Mouse (Mus musculus): Measurements from ENCODE around the gene Palm2. TPM values are rescaled to one million over a fixed set of nuclear protein-coding genes. Genes with fewer than 3 reads are reported as not detected.
A peak's percentile ranks its signal among the peaks of the same experiment; 100 is the strongest.

Palm2 gene
- polyA plus RNA-seq, 1 experiment from 2014 or later: 5.8 TPM

DNA sequence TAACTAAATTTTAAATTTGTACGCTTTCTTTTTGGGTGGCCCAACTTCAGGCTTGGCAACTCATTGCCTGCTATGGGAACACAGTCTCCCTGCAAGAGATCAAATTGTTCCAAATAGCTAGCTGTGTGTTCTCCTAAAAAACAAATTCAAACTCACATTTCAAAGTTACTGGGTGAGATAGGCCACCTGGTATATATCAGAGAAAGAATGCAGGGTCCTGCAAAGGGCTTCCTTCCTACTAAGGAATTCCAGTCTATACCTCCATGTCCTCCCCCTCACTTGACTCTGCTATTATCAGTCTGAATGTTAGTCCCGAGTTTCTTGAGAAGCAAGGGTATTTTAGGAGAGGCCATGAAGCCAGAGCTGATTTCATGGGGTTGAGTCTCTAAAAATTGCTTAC is 81.3 kb downstream of the Palm2 start:
- no peak for ATAC-seq (replicated peaks)
- WGBS: 86% methylated on average over 2 of the region's 2 CpGs
- Histone ChIP-seq H3K4me1 (no peaks in the 10 kb centered on the region), H3K36me3 (no peaks in the 10 kb centered on the region), H3K9ac (replicated peaks) (no peak overlapping the region), H3K4me3 (no peak overlapping the region), H3K27ac (replicated peaks) (no peak overlapping the region), H3K4me2 (replicated peaks) (no peak overlapping the region), H3K9me3 (no peaks in the 10 kb centered on the region), H3K27me3 (no peaks in the 10 kb centered on the region)

DNA sequence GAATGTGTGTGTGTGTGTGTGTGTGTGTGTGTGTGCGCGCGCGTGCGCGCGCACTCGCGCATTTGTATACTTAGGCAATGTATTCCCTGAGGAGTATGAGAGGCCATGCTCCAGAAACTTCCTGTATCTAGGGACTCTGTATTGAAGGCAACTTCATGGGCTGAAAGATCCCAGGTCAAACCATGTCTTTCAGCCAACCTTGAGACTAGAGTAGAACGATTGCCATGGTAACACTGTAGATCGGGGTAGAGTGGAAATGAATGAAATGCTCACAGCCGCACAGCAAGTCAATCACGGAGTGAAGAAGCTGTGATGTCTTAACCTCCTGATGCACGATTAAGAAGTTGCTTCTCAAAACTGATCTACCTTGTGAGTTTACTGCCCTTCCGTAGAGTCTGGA is 89.4 kb downstream of the Palm2 start:
- no peak for ATAC-seq (replicated peaks)
- no peaks in the 10 kb centered on the region for H3K36me3 ChIP-seq
- H3K9me3 ChIP-seq: no peaks in the 10 kb centered on the region
- no peak overlapping the region for H3K4me2 ChIP-seq (replicated peaks)
- H3K4me1 ChIP-seq: no peaks in the 10 kb centered on the region
- H3K4me3 ChIP-seq: no peak overlapping the region
- no peaks in the 10 kb centered on the region for H3K27me3 ChIP-seq
- H3K27ac ChIP-seq (replicated peaks): no peak overlapping the region
- H3K9ac ChIP-seq (replicated peaks): no peak overlapping the region
- 94% methylated on average over 15 of the region's 15 CpGs for WGBS

DNA sequence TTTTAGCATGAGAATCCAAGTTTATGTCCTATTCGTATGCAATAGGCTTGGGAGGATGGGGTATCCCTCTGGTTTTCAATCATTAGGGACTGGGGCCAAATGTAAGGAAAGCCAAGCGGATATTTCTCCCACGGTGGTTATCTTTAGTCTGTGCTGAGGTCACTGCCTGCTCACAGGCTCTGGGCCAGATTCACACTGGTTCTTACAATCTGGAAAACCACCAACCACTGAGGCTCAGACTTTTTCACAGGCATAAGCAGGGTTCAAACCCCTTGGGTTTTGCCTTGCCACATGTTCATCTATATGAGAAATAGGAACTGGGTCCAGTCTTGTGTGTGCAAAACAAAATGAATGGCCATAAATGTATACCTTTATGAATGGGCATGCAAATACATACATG is 90.4 kb downstream of the Palm2 start:
- no peak for ATAC-seq (replicated peaks)
- Histone ChIP-seq H3K36me3 (no peaks in the 10 kb centered on the region), H3K9me3 (no peaks in the 10 kb centered on the region), H3K27me3 (no peaks in the 10 kb centered on the region), H3K27ac (replicated peaks) (no peak overlapping the region), H3K9ac (replicated peaks) (no peak overlapping the region), H3K4me1 (no peaks in the 10 kb centered on the region), H3K4me2 (replicated peaks) (no peak overlapping the region), H3K4me3 (no peak overlapping the region)
- WGBS: 65% methylated on average over 3 of the region's 3 CpGs

DNA sequence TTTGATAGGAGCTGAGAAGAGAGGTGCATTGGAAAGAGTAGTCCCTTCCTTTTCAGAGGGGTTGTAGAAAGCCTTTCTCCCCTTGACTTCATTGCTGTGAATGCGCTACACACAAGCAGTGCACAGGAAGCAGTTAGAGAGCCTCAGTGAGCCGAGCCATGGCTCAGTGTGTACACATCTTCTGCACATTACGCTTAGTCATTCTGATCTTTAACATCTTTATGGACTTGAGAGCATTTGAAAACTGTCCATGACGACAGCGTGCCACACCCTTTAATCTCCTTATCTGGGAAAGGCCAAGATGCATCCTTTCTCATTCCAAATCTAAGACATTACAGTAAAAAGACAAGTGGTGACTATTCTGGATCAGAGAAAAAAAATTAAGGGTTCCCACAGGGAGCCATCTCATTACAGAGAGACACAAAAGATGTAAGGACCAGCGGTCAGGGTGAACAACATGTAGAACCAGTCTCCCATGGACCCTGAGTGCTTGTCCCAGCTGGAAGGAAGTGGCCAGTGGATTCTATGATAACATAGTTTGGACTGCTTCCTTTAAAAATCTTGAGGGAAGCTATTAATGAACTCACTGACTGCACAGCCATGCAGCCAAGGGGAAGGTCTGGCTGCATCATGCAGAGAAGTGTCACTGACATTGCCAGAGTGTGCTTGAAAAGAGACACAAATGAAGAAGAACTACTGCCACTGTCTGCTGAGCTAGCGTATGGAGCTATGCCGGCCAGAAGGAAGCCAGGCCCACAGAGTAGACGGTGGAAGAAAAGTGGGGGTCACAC is 91.4 kb downstream of the Palm2 start:
- Histone ChIP-seq H3K36me3 (no peaks in the 10 kb centered on the region), H3K9me3 (no peaks in the 10 kb centered on the region), H3K9ac (replicated peaks) (no peak overlapping the region), H3K27me3 (no peaks in the 10 kb centered on the region), H3K4me1 (no peaks in the 10 kb centered on the region), H3K4me3 (no peak overlapping the region), H3K4me2 (replicated peaks) (no peak overlapping the region), H3K27ac (replicated peaks) (no peak overlapping the region)
- ATAC-seq (replicated peaks): no peak
- WGBS: 85% methylated on average over 9 of the region's 9 CpGs

DNA sequence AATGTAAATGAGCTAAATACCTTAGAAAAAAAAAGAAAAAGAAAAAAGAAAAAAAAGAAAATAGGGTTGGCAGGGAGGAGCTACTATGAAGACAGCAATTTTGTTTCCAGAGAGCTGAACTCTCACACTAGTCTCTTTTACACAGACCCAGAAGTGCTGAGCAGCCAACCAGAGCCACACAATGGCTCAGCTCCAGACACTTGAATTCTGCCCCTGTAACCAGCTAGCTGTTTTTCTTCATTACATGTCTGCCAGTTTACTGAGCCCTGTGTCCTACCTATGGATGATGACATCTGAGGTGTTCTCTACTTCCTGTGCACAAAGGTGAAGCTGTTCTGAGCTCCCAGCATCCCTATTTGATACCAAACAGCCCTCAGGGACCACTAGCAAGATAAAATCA is 94.2 kb downstream of the Palm2 start:
- ATAC-seq (replicated peaks): no peak
- no peaks in the 10 kb centered on the region for H3K27me3 ChIP-seq
- H3K36me3 ChIP-seq: no peaks in the 10 kb centered on the region
- H3K4me1 ChIP-seq: no peaks in the 10 kb centered on the region
- no peaks in the 10 kb centered on the region for H3K9me3 ChIP-seq
- H3K27ac ChIP-seq (replicated peaks): no peak overlapping the region
- H3K4me2 ChIP-seq (replicated peaks): no peak overlapping the region
- no peak overlapping the region for H3K9ac ChIP-seq (replicated peaks)
- no peak overlapping the region for H3K4me3 ChIP-seq

DNA sequence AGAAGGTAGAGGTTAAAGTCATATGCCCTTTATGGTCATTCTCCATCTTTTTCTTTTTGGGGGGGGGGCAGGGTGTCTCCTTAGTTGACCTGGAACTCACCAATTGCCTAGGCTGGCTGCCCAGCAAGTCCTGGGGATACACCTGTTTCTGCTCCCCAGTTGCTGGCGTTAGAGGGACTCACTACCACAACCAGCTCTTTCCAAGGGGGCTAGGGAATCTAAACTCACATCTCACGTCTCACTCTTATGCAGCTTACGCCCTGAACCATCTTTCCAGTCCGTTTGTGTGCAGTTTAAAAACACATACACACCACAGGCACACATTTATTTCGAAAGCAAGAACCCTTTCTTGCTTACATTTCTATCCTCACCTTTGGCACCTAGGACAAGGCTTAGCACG is 99.6 kb downstream of the Palm2 start:
- WGBS: 87% methylated on average over 6 of the region's 6 CpGs
- Histone ChIP-seq H3K4me3 (no peak overlapping the region), H3K4me2 (replicated peaks) (no peak overlapping the region), H3K27me3 (no peaks in the 10 kb centered on the region), H3K9ac (replicated peaks) (no peak overlapping the region), H3K9me3 (no peaks in the 10 kb centered on the region), H3K36me3 (no peaks in the 10 kb centered on the region), H3K27ac (replicated peaks) (no peak overlapping the region), H3K4me1 (peaks cover 5% of the 10 kb centered on the region; the same call in 1 of the 2 replicates)
- ATAC-seq (replicated peaks): no peak

DNA sequence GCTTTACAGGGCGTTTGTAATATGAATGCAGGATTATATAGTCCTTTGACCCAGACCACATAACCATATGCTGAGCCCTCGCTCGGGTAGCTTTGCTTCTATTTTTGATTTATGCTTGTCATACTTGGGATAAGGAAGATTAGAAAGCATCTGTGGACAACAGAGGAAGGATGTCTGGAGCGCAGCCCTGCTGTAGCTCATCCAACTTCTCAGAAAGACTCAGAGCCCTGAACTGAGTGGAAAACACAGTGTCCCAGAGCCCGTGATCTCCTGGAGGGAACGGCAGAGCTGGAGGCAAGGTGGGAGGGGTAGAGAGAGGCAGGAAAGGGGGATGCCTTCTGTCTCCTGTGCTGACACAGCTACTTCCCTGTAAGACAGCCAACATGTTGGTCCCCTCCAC is 100.2 kb downstream of the Palm2 start:
- 76% methylated on average over 6 of the region's 6 CpGs for WGBS
- no peaks in the 10 kb centered on the region for H3K27me3 ChIP-seq
- H3K27ac ChIP-seq (replicated peaks): no peak overlapping the region
- H3K9me3 ChIP-seq: no peaks in the 10 kb centered on the region
- H3K4me3 ChIP-seq: no peak overlapping the region
- no peaks in the 10 kb centered on the region for H3K36me3 ChIP-seq
- ATAC-seq (replicated peaks): no peak
- no peak overlapping the region for H3K9ac ChIP-seq (replicated peaks)
- peaks cover 5% of the 10 kb centered on the region; the same call in 1 of the 2 replicates for H3K4me1 ChIP-seq
- H3K4me2 ChIP-seq (replicated peaks): no peak overlapping the region

DNA sequence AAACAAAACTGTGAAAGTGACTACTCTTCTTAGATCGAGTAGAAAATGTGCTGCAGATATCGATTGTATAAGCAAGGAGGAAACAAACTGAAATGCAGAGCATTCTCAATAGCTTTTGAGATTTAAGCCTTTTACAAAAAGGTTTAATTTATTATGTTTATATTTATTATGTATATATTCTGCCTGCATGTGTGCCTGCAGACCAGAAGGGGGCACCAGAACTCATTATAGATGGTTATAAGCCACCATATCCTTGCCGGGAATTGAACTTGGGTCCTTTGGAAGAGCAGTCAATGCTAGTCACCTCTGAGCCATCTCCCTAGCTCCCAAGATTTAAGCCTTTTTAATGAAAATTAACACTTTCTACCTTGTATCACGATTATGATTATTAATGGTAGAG is 101.0 kb downstream of the Palm2 start:
- Histone ChIP-seq H3K36me3 (no peaks in the 10 kb centered on the region), H3K27ac (replicated peaks) (no peak overlapping the region), H3K9me3 (no peaks in the 10 kb centered on the region), H3K9ac (replicated peaks) (no peak overlapping the region), H3K4me2 (replicated peaks) (no peak overlapping the region), H3K4me1 (peaks cover 5% of the 10 kb centered on the region; the same call in 1 of the 2 replicates), H3K27me3 (no peaks in the 10 kb centered on the region), H3K4me3 (no peak overlapping the region)
- WGBS: 94% methylated on average over 4 of the region's 4 CpGs
- ATAC-seq (replicated peaks): no peak

DNA sequence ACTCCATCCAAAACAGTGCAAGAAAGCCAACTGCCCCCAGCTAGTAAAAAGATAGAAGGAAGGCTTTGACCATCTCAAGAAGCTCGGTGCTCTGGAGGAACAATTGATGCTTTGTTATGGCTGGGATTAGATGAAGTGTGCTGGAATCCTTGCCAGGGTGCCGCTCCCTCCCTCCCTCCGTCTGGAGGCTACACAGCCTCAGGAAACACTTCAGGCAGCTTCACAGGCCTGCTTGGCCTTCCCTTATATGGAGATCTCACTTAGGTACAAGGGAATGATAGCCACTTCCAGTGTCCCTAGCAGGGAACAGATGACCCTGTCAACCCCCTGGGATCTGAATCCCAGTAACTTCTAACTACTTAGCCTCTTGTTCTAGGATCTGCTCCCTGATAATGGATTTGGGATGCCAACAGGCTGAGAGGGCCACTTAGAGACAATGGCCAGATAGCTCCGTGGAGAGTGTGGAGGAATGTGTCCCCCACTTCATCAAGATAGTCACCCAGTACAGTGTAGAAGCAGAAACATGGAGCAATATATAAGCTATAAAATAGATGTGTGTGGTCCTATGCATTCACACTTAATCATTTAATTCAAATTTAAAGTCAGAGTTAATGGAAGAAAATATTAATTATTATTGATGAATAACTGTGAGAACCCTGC is 104.1 kb downstream of the Palm2 start:
- Histone ChIP-seq H3K4me2 (replicated peaks) (no peak overlapping the region), H3K4me3 (no peak overlapping the region), H3K27ac (replicated peaks) (no peak overlapping the region), H3K9ac (replicated peaks) (no peak overlapping the region), H3K27me3 (no peaks in the 10 kb centered on the region), H3K9me3 (no peaks in the 10 kb centered on the region), H3K4me1 (peaks cover 5% of the 10 kb centered on the region; the same call in 1 of the 2 replicates), H3K36me3 (no peaks in the 10 kb centered on the region)
- WGBS: 14% methylated on average over 4 of the region's 4 CpGs
- ATAC-seq (replicated peaks): no peak

DNA sequence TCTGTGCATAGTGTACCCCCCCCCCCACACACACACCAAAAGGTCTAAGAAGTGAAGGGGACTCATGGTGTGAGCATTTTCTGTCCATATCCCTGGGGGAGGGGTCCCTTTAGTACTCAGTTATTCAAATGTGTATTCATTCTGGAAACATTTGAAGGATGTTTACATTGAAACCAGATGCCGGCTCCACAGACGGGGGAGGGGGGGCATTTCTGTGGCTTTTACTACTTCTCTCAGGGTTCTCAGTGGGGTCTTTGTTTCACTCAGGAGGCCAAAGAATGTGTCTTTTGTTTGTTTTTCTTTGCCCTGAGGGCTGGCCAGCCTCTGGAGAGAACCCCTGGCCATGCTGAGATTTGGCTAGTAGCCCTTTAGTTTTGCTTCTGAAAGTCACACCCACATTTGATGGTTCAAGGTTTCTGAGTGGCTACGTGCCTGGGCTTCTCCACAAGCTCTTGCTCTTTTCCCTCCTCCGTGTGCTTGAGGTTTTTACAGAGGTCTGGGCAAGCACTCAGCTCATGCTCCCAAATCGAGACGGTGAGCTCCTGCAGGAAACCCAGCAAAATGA is 109.7 kb downstream of the Palm2 start:
- under 1% methylated on average over 6 of the region's 6 CpGs for WGBS
- Histone ChIP-seq H3K27ac (replicated peaks) (no peak overlapping the region), H3K9me3 (no peaks in the 10 kb centered on the region), H3K4me3 (no peak overlapping the region), H3K9ac (replicated peaks) (no peak overlapping the region), H3K4me1 (peaks cover 8% of the 10 kb centered on the region), H3K4me2 (replicated peaks) (no peak overlapping the region), H3K27me3 (no peaks in the 10 kb centered on the region), H3K36me3 (no peaks in the 10 kb centered on the region)
- peak; percentile 72 for ATAC-seq (replicated peaks)

DNA sequence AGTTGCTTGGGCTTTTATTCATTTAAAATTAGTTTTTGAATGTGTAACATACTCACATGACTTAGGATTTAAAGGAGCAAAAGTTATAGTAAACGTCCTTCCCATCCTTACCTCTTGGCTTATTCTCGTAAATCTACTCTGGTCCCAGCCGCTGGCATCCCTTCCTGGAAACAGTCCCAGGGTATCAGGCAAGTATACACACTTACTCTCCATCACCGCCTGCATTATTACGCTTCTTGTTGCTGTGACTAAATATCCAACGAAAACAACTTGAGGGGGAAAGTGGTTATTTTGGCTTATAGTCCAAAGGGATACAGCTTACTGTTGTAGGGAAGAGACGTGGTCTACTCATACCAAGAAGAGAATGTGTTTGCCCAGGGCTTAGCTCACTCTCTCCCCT is 113.7 kb downstream of the Palm2 start:
- H3K4me3 ChIP-seq: no peak overlapping the region
- H3K9me3 ChIP-seq: no peaks in the 10 kb centered on the region
- H3K27ac ChIP-seq (replicated peaks): no peak overlapping the region
- no peak overlapping the region for H3K9ac ChIP-seq (replicated peaks)
- 79% methylated on average over 7 of the region's 7 CpGs for WGBS
- no peak for ATAC-seq (replicated peaks)
- H3K36me3 ChIP-seq: no peaks in the 10 kb centered on the region
- H3K27me3 ChIP-seq: no peaks in the 10 kb centered on the region
- no peak overlapping the region for H3K4me2 ChIP-seq (replicated peaks)
- H3K4me1 ChIP-seq: peaks cover 8% of the 10 kb centered on the region

DNA sequence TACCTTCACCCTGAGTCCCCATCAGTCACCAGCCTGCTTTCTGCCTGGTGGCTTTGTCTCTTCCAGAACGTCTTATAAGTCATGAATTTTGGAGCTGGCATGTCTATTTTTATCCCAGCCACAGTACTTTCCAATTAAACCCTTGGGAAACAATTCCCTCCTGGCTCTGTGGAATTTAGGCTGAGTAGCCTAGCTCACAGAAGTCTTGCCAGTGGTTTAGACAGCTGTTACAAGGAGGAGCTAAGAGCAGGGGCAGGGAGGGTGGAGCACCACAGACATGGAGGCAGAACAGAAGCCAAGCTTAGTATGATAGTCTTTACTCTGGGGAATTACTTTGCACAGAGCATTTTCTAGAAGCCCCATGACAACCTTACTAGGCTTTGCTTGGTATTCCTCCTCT is 116.2 kb downstream of the Palm2 start:
- no peak overlapping the region for H3K4me2 ChIP-seq (replicated peaks)
- no peaks in the 10 kb centered on the region for H3K4me1 ChIP-seq
- no peak for ATAC-seq (replicated peaks)
- H3K9ac ChIP-seq (replicated peaks): no peak overlapping the region
- H3K27ac ChIP-seq (replicated peaks): no peak overlapping the region
- H3K36me3 ChIP-seq: no peaks in the 10 kb centered on the region
- no peaks in the 10 kb centered on the region for H3K9me3 ChIP-seq
- H3K4me3 ChIP-seq: no peak overlapping the region
- WGBS: 28% methylated on average over 1 of the region's 1 CpGs
- H3K27me3 ChIP-seq: no peaks in the 10 kb centered on the region
